Mouse (Mus musculus): ENCODE measurements around the gene 1700017D01Rik.

1700017D01Rik gene

DNA sequence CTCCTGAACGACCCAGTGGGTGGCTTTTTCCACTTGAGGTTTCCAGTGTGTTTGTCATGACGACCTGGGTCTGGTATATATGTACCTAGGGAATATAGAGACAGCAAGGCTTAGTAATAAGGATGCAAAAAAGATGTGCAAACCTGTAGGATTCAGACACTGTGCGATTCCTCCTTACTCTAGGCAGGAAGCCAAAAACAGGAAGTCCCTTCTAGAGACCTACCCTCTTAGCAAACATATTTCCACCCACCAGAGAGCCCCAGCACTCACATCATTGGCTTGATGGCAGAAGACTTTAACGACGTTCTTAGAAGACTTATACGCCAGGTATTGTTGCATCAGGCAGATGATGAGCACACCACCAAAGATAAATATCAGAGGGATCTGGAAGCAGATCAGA is 82.7 kb downstream of the 1700017D01Rik start:
- no peak for DNase-seq (ENCODE audit: low spot score)
